ENCODE assay signal across 1 mouse cellular context in the genomic region with DNA sequence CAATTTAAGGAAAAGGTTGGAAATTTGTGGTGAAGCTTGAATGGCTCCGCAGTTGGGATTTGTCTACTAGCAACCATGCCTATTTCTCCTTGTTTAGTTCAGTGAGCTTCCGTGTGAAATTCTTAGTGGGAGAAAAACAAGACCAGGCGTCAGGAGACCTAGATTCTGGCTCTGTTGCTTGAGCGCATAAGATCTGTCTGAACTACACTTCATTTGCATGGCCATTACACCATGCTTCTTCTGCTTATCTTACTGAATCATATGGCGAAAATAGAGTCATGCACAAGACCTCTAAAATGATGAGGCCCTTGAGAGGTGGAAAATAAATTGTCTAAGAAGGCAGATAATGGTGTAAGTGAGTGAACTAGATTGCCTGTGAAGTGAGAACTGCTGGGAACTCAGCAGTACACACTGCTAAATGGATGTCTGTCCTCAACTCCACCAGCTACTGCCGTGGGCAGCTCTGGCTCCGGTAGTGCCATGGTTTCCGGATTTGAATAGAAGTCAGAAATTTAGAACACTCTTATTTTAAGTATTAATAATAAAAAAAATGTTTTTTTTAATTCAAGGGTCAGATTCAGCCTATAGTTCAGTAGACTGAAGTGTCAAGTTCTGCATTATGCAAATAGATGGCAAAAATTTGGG.
TF ChIP-seq lines count a peak whose summit lies in the region.

No protein-coding gene starts in this region.

TF ChIP-seq in MEL, 35 proteins besides CTCF, POLR2A, EP300 and RAD21 (continued from another document):
- TF ChIP-seq POLR2AphosphoS5 (IDR thresholded peaks at IDR 0.05; ENCODE audit: borderline replicate concordance, low read depth, low read length): no peak
- TF ChIP-seq KAT2A (conservative IDR thresholded peaks at IDR 0.05; ENCODE audit: low read depth, low read length): no peak
- no peak for TF ChIP-seq ELF1 (IDR thresholded peaks at IDR 0.05; ENCODE audit: low read depth, low read length)
- no peak for TF ChIP-seq MAX (IDR thresholded peaks at IDR 0.05; ENCODE audit: low read length)
- no peak for TF ChIP-seq MAZ (IDR thresholded peaks at IDR 0.05; ENCODE audit: low read depth, low read length)
- TF ChIP-seq ZKSCAN1 (IDR thresholded peaks at IDR 0.05; ENCODE audit: low read depth, low read length): no peak
- TF ChIP-seq USF1 (IDR thresholded peaks at IDR 0.05; ENCODE audit: low read depth, low read length): no peak; the same call in 1 of the 2 replicates
- no peak for TF ChIP-seq SMC3 (IDR thresholded peaks at IDR 0.05; ENCODE audit: low read depth, low read length)
- TF ChIP-seq MYC (IDR thresholded peaks at IDR 0.05; ENCODE audit: low read depth, low read length): no peak; the same call in 1 of the 2 replicates
- no peak for TF ChIP-seq MYB (IDR thresholded peaks at IDR 0.05; ENCODE audit: low read depth, low read length)
- TF ChIP-seq RCOR1 (IDR thresholded peaks at IDR 0.05; ENCODE audit: low read depth, low read length): peak; percentile 80
- TF ChIP-seq TAL1 (IDR thresholded peaks at IDR 0.05; ENCODE audit: low read length): peak; percentile 65
- no peak for TF ChIP-seq POLR2AphosphoS2 (IDR thresholded peaks at IDR 0.05; ENCODE audit: low read length)
- no peak; the same call in 1 of the 2 replicates for TF ChIP-seq MXI1 (IDR thresholded peaks at IDR 0.05; ENCODE audit: low read depth, low read length)
- TF ChIP-seq ZMIZ1 (IDR thresholded peaks at IDR 0.05; ENCODE audit: low read depth, low read length): no peak
- peak; percentile 87 for TF ChIP-seq SIN3A (IDR thresholded peaks at IDR 0.05; ENCODE audit: low read length)
- TF ChIP-seq UBTF (IDR thresholded peaks at IDR 0.05; ENCODE audit: borderline replicate concordance, insufficient read depth, low read depth, low read length): no peak
- TF ChIP-seq ETS1 (IDR thresholded peaks at IDR 0.05; ENCODE audit: low read depth, low read length): peak; percentile 99
- no peak for TF ChIP-seq NRF1 (IDR thresholded peaks at IDR 0.05; ENCODE audit: insufficient read depth, low read depth, low read length, poor library complexity, severe bottlenecking)
- peak; percentile 48; the same call in 1 of the 2 replicates for TF ChIP-seq TBP (IDR thresholded peaks at IDR 0.05; ENCODE audit: low read depth, low read length)
- TF ChIP-seq CHD1 (IDR thresholded peaks at IDR 0.05; ENCODE audit: low read depth, low read length): no peak
- TF ChIP-seq HCFC1 (IDR thresholded peaks at IDR 0.05; ENCODE audit: low read depth, low read length): no peak
- peak; percentile 61; the same call in 1 of the 2 replicates for TF ChIP-seq BHLHE40 (IDR thresholded peaks at IDR 0.05; ENCODE audit: borderline replicate concordance, low read depth, low read length)
- TF ChIP-seq CHD2 (IDR thresholded peaks at IDR 0.05; ENCODE audit: low read length): no peak
